Mouse (Mus musculus) forebrain, embryonic 11.5 days (tissue): ENCODE measurements around the gene Gm43552. TPM values are rescaled to one million over a fixed set of nuclear protein-coding genes. Genes with fewer than 3 reads are reported as not detected.

Source experiments
- ATAC-seq: fragments of 200-750 bp; cut with Nextera tagmentation; replicated peaks from 2 replicates; pipeline ENCODE4 v1.8.0; 2017; ENCODE audit warnings: moderate TSS enrichment; ENCODE audit not compliant: low FRiP score
- DNase-seq: peaks from one replicate; pipeline ENCODE4 v3.0.0-alpha.2; 2017; ENCODE audit warnings: low spot score
- H3K27ac ChIP-seq: fragments of 300-500 bp; sonication (generic); 2 replicates; pipeline ENCODE4 v1.5.1; 2014; ENCODE audit warnings: low read depth, low read length
- H3K27me3 ChIP-seq: fragments of 300-500 bp; sonication (generic); 2 replicates; pipeline ENCODE4 v1.6.1; 2014; ENCODE audit warnings: mild to moderate bottlenecking, low read length, mixed read lengths; ENCODE audit not compliant: control insufficient read depth, insufficient read depth
- H3K36me3 ChIP-seq: fragments of 300-500 bp; sonication (generic); 2 replicates; pipeline ENCODE4 v1.6.1; 2014; ENCODE audit warnings: mild to moderate bottlenecking, low read length, moderate library complexity, mixed read lengths; ENCODE audit not compliant: control insufficient read depth, insufficient read depth
- H3K4me1 ChIP-seq: fragments of 300-500 bp; sonication (generic); replicated peaks from 2 replicates; pipeline ENCODE4 v1.6.1; 2014; ENCODE audit warnings: low read length, mixed read lengths; ENCODE audit not compliant: control insufficient read depth, insufficient read depth
- H3K4me2 ChIP-seq: fragments of 300-500 bp; sonication (generic); 2 replicates; pipeline ENCODE4 v1.6.1; 2014; ENCODE audit warnings: low read depth, mild to moderate bottlenecking, low read length, moderate library complexity, mixed read lengths; ENCODE audit not compliant: severe bottlenecking
- H3K4me3 ChIP-seq: fragments of 300-500 bp; sonication (generic); 2 replicates; pipeline ENCODE4 v1.5.1; 2014; ENCODE audit warnings: low read depth, low read length
- H3K9ac ChIP-seq: fragments of 300-500 bp; sonication (generic); 2 replicates; pipeline ENCODE4 v1.6.1; 2014; ENCODE audit warnings: low read length
- H3K9me3 ChIP-seq: fragments of 300-500 bp; sonication (generic); 2 replicates; pipeline ENCODE4 v1.6.1; 2016; ENCODE audit warnings: low read length, mixed read lengths; ENCODE audit not compliant: control insufficient read depth
- WGBS: fragments of 180-500 bp; shearing (Covaris S2); extraction: QIAGEN DNeasy Blood & Tissue Kit; methylation state at CpG from one replicate; pipeline ENCODE4 v1.1.7; 2014; 5-methylcytosine and 5-hydroxymethylcytosine counted together
- polyA plus RNA-seq: library from polyadenylated mRNA; unstranded; fragments of >200 nt; fragmentation: Nextera tagmentation; extraction: Ambion mirVana; gene quantifications from 2 replicates; pipeline ENCODE4 v1.2.1, GENCODE M21; 2014

Gm43552 gene
- polyA plus RNA-seq, 1 experiment from 2014 or later = not detected

DNA sequence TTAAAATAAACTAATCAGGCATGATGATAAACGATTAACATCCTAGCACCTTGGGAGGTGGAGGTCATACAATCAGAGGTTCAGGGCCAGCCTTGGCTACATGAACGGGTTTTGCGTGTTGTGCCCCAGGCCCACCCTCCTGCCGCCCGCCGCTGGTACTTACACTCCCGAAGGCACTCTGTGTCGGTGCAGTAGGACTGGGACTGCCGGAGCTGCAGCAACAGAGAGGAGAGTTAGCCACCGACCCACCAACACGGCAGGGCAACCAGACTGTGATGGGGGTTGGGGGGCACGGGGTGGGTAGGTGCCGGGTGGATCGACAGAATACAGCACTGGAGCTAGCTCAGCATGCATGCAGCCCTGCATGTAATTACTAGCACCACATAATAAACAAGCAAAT lies 32.3 kb downstream of the Gm43552 start:
- no peak overlapping the region for H3K4me2 ChIP-seq
- no peaks in the 10 kb centered on the region for H3K27me3 ChIP-seq
- no peaks in the 10 kb centered on the region for H3K36me3 ChIP-seq
- WGBS = 88% methylated on average over 14 of the region's 14 CpGs
- H3K9ac ChIP-seq = no peak overlapping the region
- DNase-seq (no peak), ATAC-seq (no peak)
- H3K27ac ChIP-seq = no peak overlapping the region
- no peaks in the 10 kb centered on the region for H3K4me1 ChIP-seq
- no peaks in the 10 kb centered on the region for H3K9me3 ChIP-seq
- H3K4me3 ChIP-seq = no peak overlapping the region

- no peaks in the 10 kb centered on the region for H3K9me3 ChIP-seq
- H3K4me3 ChIP-seq = no peak overlapping the region
- no peak overlapping the region for H3K27ac ChIP-seq
- DNase-seq (no peak), ATAC-seq (no peak)
- no peaks in the 10 kb centered on the region for H3K27me3 ChIP-seq
- 97% methylated on average over 3 of the region's 3 CpGs for WGBS
- no peak overlapping the region for H3K4me2 ChIP-seq
- H3K36me3 ChIP-seq = no peaks in the 10 kb centered on the region
- no peaks in the 10 kb centered on the region for H3K4me1 ChIP-seq
- no peak overlapping the region for H3K9ac ChIP-seq
Measured at GRCm38 (mm10) chr5:65459454-65459853, 33.2 kb downstream of the Gm43552 start.

GRCm38 (mm10) chr5:65457846-65458245 lies 34.8 kb downstream of the Gm43552 start:
- Histone ChIP-seq H3K4me2 (no peak overlapping the region), H3K27me3 (no peaks in the 10 kb centered on the region), H3K36me3 (no peaks in the 10 kb centered on the region), H3K27ac (no peak overlapping the region), H3K4me3 (no peak overlapping the region), H3K4me1 (no peaks in the 10 kb centered on the region), H3K9ac (no peak overlapping the region), H3K9me3 (no peaks in the 10 kb centered on the region)
- ATAC-seq (no peak), DNase-seq (no peak)
- 77% methylated on average over 5 of the region's 5 CpGs for WGBS

GRCm38 (mm10) chr5:65457086-65457827 lies 35.4 kb downstream of the Gm43552 start:
- H3K4me1 ChIP-seq = no peaks in the 10 kb centered on the region
- DNase-seq = no peak
- ATAC-seq = no peak
- no peaks in the 10 kb centered on the region for H3K27me3 ChIP-seq
- H3K4me3 ChIP-seq = no peak overlapping the region
- no peaks in the 10 kb centered on the region for H3K36me3 ChIP-seq
- H3K4me2 ChIP-seq = no peak overlapping the region
- no peaks in the 10 kb centered on the region for H3K9me3 ChIP-seq
- H3K9ac ChIP-seq = no peak overlapping the region
- H3K27ac ChIP-seq = no peak overlapping the region
- 70% methylated on average over 7 of the region's 7 CpGs for WGBS

DNA sequence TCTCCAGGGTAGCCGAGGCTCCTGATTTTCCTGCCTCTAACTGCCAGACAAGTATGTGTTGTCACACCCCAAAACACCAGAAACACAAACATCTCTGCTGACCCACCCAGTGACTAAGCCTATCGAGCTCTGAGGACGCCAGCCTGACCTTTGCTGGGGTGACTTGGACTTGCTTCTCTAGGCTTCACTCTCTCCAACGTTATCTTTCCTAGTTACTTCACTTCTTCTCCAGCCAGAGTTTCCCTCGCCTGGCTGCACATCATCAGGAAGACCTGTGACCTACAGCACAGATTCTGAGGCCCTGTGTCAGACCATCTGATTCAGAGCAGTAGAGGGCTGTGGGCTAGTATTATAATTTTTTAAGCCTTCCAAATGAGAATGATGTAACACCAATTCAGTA lies 37.9 kb downstream of the Gm43552 start:
- H3K27me3 ChIP-seq = no peaks in the 10 kb centered on the region
- no peak overlapping the region for H3K4me3 ChIP-seq
- ATAC-seq (no peak), DNase-seq (no peak)
- 79% methylated on average over 5 of the region's 5 CpGs for WGBS
- H3K9me3 ChIP-seq = no peaks in the 10 kb centered on the region
- no peaks in the 10 kb centered on the region for H3K4me1 ChIP-seq
- H3K4me2 ChIP-seq = no peak overlapping the region
- H3K9ac ChIP-seq = no peak overlapping the region
- H3K27ac ChIP-seq = no peak overlapping the region
- no peaks in the 10 kb centered on the region for H3K36me3 ChIP-seq

- no peaks in the 10 kb centered on the region for H3K27me3 ChIP-seq
- H3K4me3 ChIP-seq = no peak overlapping the region
- H3K9ac ChIP-seq = no peak overlapping the region
- ATAC-seq (no peak), DNase-seq (no peak)
- no peak overlapping the region for H3K27ac ChIP-seq
- H3K4me2 ChIP-seq = no peak overlapping the region
- no peaks in the 10 kb centered on the region for H3K9me3 ChIP-seq
- H3K36me3 ChIP-seq = no peaks in the 10 kb centered on the region
- no peaks in the 10 kb centered on the region for H3K4me1 ChIP-seq
- 81% methylated on average over 4 of the region's 4 CpGs for WGBS
Measured at GRCm38 (mm10) chr5:65448941-65449340, 43.7 kb downstream of the Gm43552 start.

GRCm38 (mm10) chr5:65447826-65448225 lies 44.8 kb downstream of the Gm43552 start:
- Histone ChIP-seq H3K4me3 (no peak overlapping the region), H3K4me2 (no peak overlapping the region), H3K27me3 (no peaks in the 10 kb centered on the region), H3K4me1 (no peaks in the 10 kb centered on the region), H3K9me3 (no peaks in the 10 kb centered on the region), H3K9ac (no peak overlapping the region), H3K36me3 (no peaks in the 10 kb centered on the region), H3K27ac (no peak overlapping the region)
- WGBS = 81% methylated on average over 2 of the region's 2 CpGs
- DNase-seq (no peak), ATAC-seq (no peak)

GRCm38 (mm10) chr5:65446756-65447155 lies 45.9 kb downstream of the Gm43552 start:
- Histone ChIP-seq H3K9me3 (no peaks in the 10 kb centered on the region), H3K27ac (no peak overlapping the region), H3K27me3 (no peaks in the 10 kb centered on the region), H3K9ac (no peak overlapping the region), H3K4me1 (no peaks in the 10 kb centered on the region), H3K4me3 (no peak overlapping the region), H3K36me3 (no peaks in the 10 kb centered on the region), H3K4me2 (no peak overlapping the region)
- 87% methylated on average over 2 of the region's 2 CpGs for WGBS
- no peak for DNase-seq
- no peak for ATAC-seq

GRCm38 (mm10) chr5:65444981-65445380 lies 47.7 kb downstream of the Gm43552 start:
- DNase-seq (no peak), ATAC-seq (no peak)
- no peak overlapping the region for H3K27ac ChIP-seq
- H3K27me3 ChIP-seq = no peaks in the 10 kb centered on the region
- no peak overlapping the region for H3K4me3 ChIP-seq
- no peaks in the 10 kb centered on the region for H3K4me1 ChIP-seq
- 76% methylated on average over 4 of the region's 6 CpGs for WGBS
- no peak overlapping the region for H3K4me2 ChIP-seq
- no peaks in the 10 kb centered on the region for H3K9me3 ChIP-seq
- no peak overlapping the region for H3K9ac ChIP-seq
- no peaks in the 10 kb centered on the region for H3K36me3 ChIP-seq
